Mouse (Mus musculus) limb, embryonic 10.5 days (tissue): ENCODE results near the gene P4ha1. TPM values are rescaled to one million over a fixed set of nuclear protein-coding genes. Genes with fewer than 3 reads are reported as not detected.

ENCODE experiments used
- DNase-seq: peaks from one replicate; pipeline ENCODE4 v3.0.0-alpha.2; 2017; ENCODE audit warnings: low spot score
- H3K27ac ChIP-seq: fragments of 300-500 bp; sonication (generic); 2 replicates; pipeline ENCODE4 v1.5.1; 2016; ENCODE audit warnings: mild to moderate bottlenecking
- H3K27me3 ChIP-seq: fragments of 300-500 bp; sonication (generic); 2 replicates; pipeline ENCODE4 v1.6.1; 2016; ENCODE audit warnings: low read depth, mild to moderate bottlenecking; ENCODE audit not compliant: poor library complexity, severe bottlenecking
- H3K36me3 ChIP-seq: fragments of 300-500 bp; sonication (generic); 2 replicates; pipeline ENCODE4 v1.6.1; 2016; ENCODE audit warnings: mild to moderate bottlenecking, moderate library complexity
- H3K4me1 ChIP-seq: fragments of 300-500 bp; sonication (generic); 2 replicates; pipeline ENCODE4 v1.6.1; 2016
- H3K4me3 ChIP-seq: fragments of 300-500 bp; sonication (generic); 2 replicates; pipeline ENCODE4 v1.5.1; 2016; ENCODE audit warnings: mild to moderate bottlenecking, moderate library complexity
- H3K9me3 ChIP-seq: fragments of 300-500 bp; sonication (generic); replicated peaks from 2 replicates; pipeline ENCODE4 v1.6.1; 2016; ENCODE audit warnings: mild to moderate bottlenecking
- WGBS: fragments of 180-500 bp; shearing (Covaris S2); methylation state at CpG from one replicate; pipeline ENCODE4 v1.1.7; 2016; 5-methylcytosine and 5-hydroxymethylcytosine counted together
- polyA plus RNA-seq: library from polyadenylated mRNA; unstranded; fragments of >200 nt; fragmentation: Nextera tagmentation; extraction: Ambion mirVana; gene quantifications from 2 replicates; pipeline ENCODE4 v1.2.1, GENCODE M21; 2016

P4ha1 gene
- polyA plus RNA-seq, result 53.3 and 53.6 TPM in 2 replicates

- Histone ChIP-seq H3K27ac (peak within 1 kb of the TSS; percentile 97), H3K36me3 (peaks cover 5% of the 10 kb centered on the region), H3K4me3 (peak within 1 kb of the TSS; percentile 77), H3K9me3 (no peaks in the 10 kb centered on the region), H3K4me1 (peaks cover 42% of the 10 kb centered on the region), H3K27me3 (no peaks in the 10 kb centered on the region)
- under 1% methylated on average over 39 of the region's 39 CpGs for WGBS
- peak; percentile 99 for DNase-seq
Measured at GRCm38 (mm10) chr10:59323100-59323487, at the start of gene P4ha1. Gene P4ha1, plus strand, starts transcription at chr10:59323296.

GRCm38 (mm10) chr10:59275745-59276144 lies 47.4 kb upstream of the P4ha1 start:
- no peak overlapping the region for H3K4me3 ChIP-seq
- H3K4me1 ChIP-seq, result peaks cover 11% of the 10 kb centered on the region; the same call in 1 of the 2 replicates
- no peaks in the 10 kb centered on the region for H3K36me3 ChIP-seq
- WGBS, result 90% methylated on average over 5 of the region's 5 CpGs
- H3K27ac ChIP-seq, result no peak overlapping the region
- no peaks in the 10 kb centered on the region for H3K27me3 ChIP-seq
- no peaks in the 10 kb centered on the region for H3K9me3 ChIP-seq
- no peak for DNase-seq

GRCm38 (mm10) chr10:59277116-59277515 lies 46.0 kb upstream of the P4ha1 start:
- H3K4me3 ChIP-seq, result no peak overlapping the region
- H3K36me3 ChIP-seq, result no peaks in the 10 kb centered on the region
- H3K27ac ChIP-seq, result no peak overlapping the region
- no peaks in the 10 kb centered on the region for H3K27me3 ChIP-seq
- H3K9me3 ChIP-seq, result no peaks in the 10 kb centered on the region
- H3K4me1 ChIP-seq, result peaks cover 11% of the 10 kb centered on the region; the same call in 1 of the 2 replicates
- WGBS, result 64% methylated on average over 10 of the region's 10 CpGs
- DNase-seq, result no peak

GRCm38 (mm10) chr10:59277729-59278475 lies 45.2 kb upstream of the P4ha1 start:
- no peak overlapping the region for H3K4me3 ChIP-seq
- 59% methylated on average over 4 of the region's 5 CpGs for WGBS
- no peaks in the 10 kb centered on the region for H3K9me3 ChIP-seq
- H3K4me1 ChIP-seq, result peaks cover 5% of the 10 kb centered on the region; the same call in 1 of the 2 replicates
- no peaks in the 10 kb centered on the region for H3K27me3 ChIP-seq
- DNase-seq, result no peak
- no peak overlapping the region for H3K27ac ChIP-seq
- H3K36me3 ChIP-seq, result no peaks in the 10 kb centered on the region

- Histone ChIP-seq H3K4me3 (no peak overlapping the region), H3K9me3 (no peaks in the 10 kb centered on the region), H3K27ac (no peak overlapping the region), H3K36me3 (no peaks in the 10 kb centered on the region), H3K27me3 (no peaks in the 10 kb centered on the region), H3K4me1 (peaks cover 10% of the 10 kb centered on the region)
- DNase-seq, result no peak
- 87% methylated on average over 3 of the region's 3 CpGs for WGBS
Measured at GRCm38 (mm10) chr10:59283164-59283563, 39.9 kb upstream of the P4ha1 start.

- Histone ChIP-seq H3K4me3 (no peak overlapping the region), H3K36me3 (no peaks in the 10 kb centered on the region), H3K27me3 (no peaks in the 10 kb centered on the region), H3K4me1 (peaks cover 10% of the 10 kb centered on the region), H3K9me3 (no peaks in the 10 kb centered on the region), H3K27ac (no peak overlapping the region)
- DNase-seq, result no peak
- WGBS, result 71% methylated on average over 1 of the region's 1 CpGs
Measured at GRCm38 (mm10) chr10:59283749-59284148, 39.3 kb upstream of the P4ha1 start.

- Histone ChIP-seq H3K4me1 (peaks cover 10% of the 10 kb centered on the region), H3K9me3 (no peaks in the 10 kb centered on the region), H3K27me3 (no peaks in the 10 kb centered on the region), H3K27ac (no peak overlapping the region), H3K36me3 (no peaks in the 10 kb centered on the region), H3K4me3 (no peak overlapping the region)
- DNase-seq, result no peak
- WGBS, result 89% methylated on average over 5 of the region's 5 CpGs
Measured at GRCm38 (mm10) chr10:59285530-59285929, 37.6 kb upstream of the P4ha1 start.

- Histone ChIP-seq H3K27me3 (no peaks in the 10 kb centered on the region), H3K4me3 (no peak overlapping the region), H3K36me3 (no peaks in the 10 kb centered on the region), H3K27ac (no peak overlapping the region), H3K9me3 (no peaks in the 10 kb centered on the region), H3K4me1 (peaks cover 10% of the 10 kb centered on the region)
- 46% methylated on average over 2 of the region's 2 CpGs for WGBS
- no peak for DNase-seq
Measured at GRCm38 (mm10) chr10:59287251-59287650, 35.8 kb upstream of the P4ha1 start.

- DNase-seq, result no peak
- H3K36me3 ChIP-seq, result no peaks in the 10 kb centered on the region
- H3K9me3 ChIP-seq, result no peaks in the 10 kb centered on the region
- H3K27me3 ChIP-seq, result no peaks in the 10 kb centered on the region
- peaks cover 10% of the 10 kb centered on the region for H3K4me1 ChIP-seq
- H3K27ac ChIP-seq, result no peak overlapping the region
- no peak overlapping the region for H3K4me3 ChIP-seq
- 26% methylated on average over 3 of the region's 3 CpGs for WGBS
Measured at GRCm38 (mm10) chr10:59287662-59288061, 35.4 kb upstream of the P4ha1 start.

GRCm38 (mm10) chr10:59289062-59289461 lies 34.0 kb upstream of the P4ha1 start:
- no peaks in the 10 kb centered on the region for H3K36me3 ChIP-seq
- peaks cover 6% of the 10 kb centered on the region; the same call in 1 of the 2 replicates for H3K4me1 ChIP-seq
- 57% methylated on average over 8 of the region's 8 CpGs for WGBS
- H3K27ac ChIP-seq, result no peak overlapping the region
- no peaks in the 10 kb centered on the region for H3K27me3 ChIP-seq
- no peak overlapping the region for H3K4me3 ChIP-seq
- no peaks in the 10 kb centered on the region for H3K9me3 ChIP-seq
- DNase-seq, result no peak

GRCm38 (mm10) chr10:59291536-59291935 lies 31.6 kb upstream of the P4ha1 start:
- Histone ChIP-seq H3K4me1 (peaks cover 6% of the 10 kb centered on the region; the same call in 1 of the 2 replicates), H3K36me3 (no peaks in the 10 kb centered on the region), H3K4me3 (no peak overlapping the region), H3K27me3 (no peaks in the 10 kb centered on the region), H3K9me3 (no peaks in the 10 kb centered on the region), H3K27ac (no peak overlapping the region)
- no peak for DNase-seq
- 63% methylated on average over 3 of the region's 3 CpGs for WGBS

- Histone ChIP-seq H3K27ac (no peak overlapping the region), H3K9me3 (no peaks in the 10 kb centered on the region), H3K4me3 (no peak overlapping the region), H3K4me1 (peaks cover 6% of the 10 kb centered on the region; the same call in 1 of the 2 replicates), H3K36me3 (no peaks in the 10 kb centered on the region), H3K27me3 (no peaks in the 10 kb centered on the region)
- WGBS, result 90% methylated on average over 7 of the region's 7 CpGs
- no peak for DNase-seq
Measured at GRCm38 (mm10) chr10:59292079-59292478, 31.0 kb upstream of the P4ha1 start.

GRCm38 (mm10) chr10:59292558-59292957 lies 30.5 kb upstream of the P4ha1 start:
- Histone ChIP-seq H3K4me1 (peaks cover 2% of the 10 kb centered on the region; the same call in 1 of the 2 replicates), H3K4me3 (no peak overlapping the region), H3K27ac (no peak overlapping the region), H3K36me3 (no peaks in the 10 kb centered on the region), H3K27me3 (no peaks in the 10 kb centered on the region), H3K9me3 (no peaks in the 10 kb centered on the region)
- DNase-seq, result peak; percentile 79
- WGBS, result 37% methylated on average over 4 of the region's 4 CpGs
